Mouse (Mus musculus) naive thymus-derived CD4-positive, alpha-beta T cell, adult 2 months (primary cell): ENCODE data around the gene Zzz3.

ENCODE experiments used
- DNase-seq: peaks from one replicate; pipeline ENCODE4 v3.0.0-alpha.2; 2011; ENCODE audit warnings: low read depth

The Zzz3 gene

DNA sequence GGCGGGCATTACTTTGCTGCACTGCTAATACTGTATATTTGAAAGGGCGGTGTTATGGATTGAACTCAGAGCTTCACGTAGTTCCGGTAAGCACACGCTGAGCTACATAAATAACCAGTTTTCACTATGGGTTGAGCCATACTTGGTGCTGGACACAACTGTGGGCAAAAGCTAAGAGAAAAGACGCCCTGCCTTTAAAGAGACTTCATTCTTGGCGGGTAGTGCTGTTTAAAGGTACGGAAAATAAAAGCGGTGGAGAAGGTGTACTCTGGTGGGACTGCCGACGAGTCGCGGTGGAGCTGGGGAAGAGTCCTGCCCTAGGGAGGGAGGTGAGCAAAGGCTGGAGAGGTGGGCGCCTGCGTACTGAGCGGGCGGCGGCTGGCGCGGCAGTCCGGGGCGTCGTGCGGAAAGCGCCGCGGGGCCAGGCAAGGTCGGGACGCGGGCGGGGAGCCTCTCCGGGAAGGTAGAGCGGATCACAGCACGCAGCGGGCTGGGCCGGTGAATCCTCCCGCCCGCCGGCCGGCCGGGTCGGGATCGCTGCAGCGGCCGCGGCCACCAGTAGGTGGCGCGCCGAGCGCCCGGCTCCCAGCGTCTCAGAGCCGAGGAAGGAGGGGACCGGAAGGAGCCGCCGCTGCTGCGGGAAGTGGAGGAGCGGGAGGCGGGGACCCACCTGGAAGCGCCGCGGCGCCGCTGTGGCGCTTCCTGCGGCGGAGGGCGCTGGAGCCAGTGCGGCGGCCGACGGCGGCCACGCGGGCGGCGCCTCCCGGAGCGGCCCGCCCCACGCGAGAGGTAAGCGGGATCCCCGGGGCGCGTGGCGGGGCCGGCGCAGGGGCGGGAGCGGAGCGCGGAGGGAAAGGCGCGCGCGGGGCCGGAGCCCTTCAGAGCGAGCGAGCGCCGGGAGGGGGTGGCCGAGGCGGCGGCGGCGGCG is at the start of gene Zzz3:
Gene Zzz3 (plus strand): TSS at position 124 of the 928 bp plus-strand sequence.
- peak; percentile 94 for DNase-seq

DNA sequence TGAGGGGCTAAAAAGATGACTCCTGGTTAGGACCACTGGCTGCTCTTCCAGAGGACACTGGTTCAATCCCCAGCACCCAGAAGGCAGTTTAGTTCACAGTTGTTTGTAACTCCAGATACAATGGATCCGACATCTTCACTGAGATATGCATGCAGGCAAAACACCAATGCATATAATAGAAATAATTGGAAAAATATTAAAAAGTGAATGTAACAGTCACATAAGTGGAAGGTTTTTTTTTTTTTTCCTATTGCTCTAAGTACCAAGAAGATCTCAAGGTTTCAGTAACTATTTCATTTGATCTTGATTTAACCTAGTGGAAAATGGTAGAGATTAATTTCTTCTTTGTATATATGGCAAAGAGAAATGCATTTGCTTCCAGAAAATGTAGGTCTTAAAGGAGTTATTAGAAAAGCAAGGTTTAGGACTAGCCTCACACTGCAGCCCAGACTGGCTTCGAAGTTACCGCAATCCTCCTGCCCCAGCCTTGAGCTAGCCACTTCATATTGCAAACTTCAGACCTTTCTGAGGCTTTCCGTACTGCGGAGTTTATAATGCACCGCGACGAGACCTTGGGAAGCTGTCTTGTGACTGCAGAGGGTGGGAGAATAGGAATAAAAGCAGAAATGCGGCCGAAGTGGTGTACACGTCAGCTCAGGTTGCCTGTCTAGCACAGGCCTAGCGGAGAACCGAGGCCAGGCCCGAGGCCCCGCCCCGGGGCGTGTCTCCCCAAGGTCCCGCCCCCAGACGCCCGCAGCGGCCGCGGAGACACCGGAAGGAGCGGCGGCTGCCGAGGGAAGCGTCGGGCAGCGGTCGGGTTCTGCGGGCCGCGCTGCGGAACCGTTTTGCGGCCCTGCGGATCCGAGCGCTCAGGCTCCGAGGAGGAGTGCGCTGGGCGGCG is 49.3 kb upstream of the Zzz3 start, which contains the start of gene Usp33:
Gene Usp33 (plus strand): TSS at position 747 of the 901 bp plus-strand sequence.
- DNase-seq: peak; percentile 94

DNA sequence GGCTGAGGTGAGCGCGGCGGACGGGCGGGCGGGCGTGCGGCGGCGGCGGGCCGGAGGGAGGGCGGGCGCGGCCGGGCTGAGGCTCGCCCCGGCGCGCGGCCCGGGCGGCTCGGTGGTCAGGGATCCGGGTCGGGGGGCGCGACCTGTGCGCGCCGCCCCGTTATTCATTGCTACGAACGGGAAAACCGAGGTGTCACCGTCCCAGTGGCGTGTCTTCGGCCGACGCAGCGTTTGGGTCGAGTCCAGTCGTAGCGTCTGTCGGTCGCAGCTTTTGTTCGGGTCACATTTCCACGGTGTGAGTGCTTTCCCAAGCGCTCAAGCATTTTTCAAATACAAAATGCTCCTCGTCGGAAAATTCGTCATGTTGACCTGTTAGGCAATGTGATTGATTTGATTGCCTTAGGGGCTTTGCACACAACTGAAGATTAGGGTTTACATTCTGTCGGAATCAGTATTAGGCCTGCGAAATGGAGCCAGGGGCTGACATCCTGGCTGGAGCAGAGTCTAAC is 48.6 kb upstream of the Zzz3 start:
- peak; percentile 59 for DNase-seq

DNA sequence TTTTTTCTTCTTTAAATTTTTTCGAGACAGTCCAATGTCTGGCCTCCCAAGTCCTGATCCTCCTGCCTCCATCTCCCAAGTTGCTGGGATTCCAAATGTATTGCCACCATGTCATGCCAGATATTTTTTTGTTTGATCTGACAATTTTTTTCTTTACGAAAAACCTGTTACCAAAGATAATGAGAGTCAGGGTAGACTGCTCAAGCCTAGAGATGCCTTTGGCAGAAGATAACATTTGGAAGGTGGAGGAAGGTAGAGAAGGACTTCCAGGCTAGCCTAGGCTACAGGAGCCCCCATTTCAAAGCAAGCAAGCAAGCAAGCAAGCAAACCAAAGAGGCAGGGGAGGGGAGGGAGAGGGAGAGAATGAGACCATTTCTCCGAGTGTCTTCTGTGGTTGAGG is 48.0 kb upstream of the Zzz3 start:
- DNase-seq: no peak

DNA sequence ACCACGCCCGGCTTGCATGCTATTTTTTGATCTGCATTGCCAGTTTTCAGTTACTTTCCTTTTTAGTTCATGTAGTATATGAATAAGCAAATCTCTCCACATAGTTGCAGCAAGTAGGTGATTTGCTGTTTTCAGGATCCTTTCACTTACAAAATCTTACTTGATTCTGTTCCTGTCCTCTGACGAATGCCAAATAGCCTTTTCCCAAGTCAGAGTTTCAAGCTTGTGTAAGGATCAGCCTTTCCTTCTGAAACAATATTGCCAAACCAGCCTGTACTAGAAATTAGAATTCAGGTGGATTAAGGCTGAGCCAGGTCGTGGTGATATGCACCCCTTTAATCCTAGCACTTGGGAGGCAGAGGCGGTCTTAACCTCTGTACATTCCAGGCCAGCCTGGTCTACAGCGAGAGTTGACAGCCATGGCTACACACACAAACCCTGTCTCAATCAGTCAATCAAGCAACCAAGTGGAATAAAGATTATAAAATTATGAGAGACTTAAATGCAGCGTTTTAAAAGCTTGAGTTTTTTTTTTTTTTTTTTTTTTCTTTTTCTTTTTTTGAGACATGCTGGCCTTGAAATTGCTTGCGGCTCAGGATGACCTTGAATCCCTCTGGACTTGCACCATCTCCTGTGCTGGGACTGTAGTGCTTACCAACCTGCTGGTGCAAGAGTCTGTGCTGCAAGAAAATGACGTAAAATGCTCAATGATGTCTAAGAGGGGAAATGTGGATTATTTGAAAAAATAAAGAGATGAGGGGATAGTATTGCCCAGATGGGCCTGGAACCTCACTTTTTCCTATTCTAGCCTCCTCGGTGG is 47.1 kb upstream of the Zzz3 start:
- DNase-seq: no peak

DNA sequence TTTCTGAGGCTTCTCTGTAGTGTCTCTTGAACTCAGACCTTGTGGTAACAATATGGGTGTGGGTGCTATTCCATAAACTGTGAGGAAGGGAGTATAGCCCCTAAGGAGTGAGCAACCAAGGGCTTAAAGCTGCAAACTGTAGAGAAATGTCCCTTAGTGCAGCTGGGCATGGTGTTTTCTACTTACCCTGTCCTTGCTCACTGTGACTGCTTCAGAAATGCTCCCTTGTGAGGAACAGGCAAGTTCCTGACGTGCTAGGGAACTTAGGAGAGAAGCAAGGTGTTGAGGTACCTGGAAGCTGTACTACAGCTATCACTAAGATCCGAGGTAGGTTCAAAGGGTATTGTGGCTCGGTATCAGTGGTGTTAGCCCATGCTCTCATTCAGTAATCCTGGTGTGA is 44.8 kb upstream of the Zzz3 start:
- DNase-seq: no peak

DNA sequence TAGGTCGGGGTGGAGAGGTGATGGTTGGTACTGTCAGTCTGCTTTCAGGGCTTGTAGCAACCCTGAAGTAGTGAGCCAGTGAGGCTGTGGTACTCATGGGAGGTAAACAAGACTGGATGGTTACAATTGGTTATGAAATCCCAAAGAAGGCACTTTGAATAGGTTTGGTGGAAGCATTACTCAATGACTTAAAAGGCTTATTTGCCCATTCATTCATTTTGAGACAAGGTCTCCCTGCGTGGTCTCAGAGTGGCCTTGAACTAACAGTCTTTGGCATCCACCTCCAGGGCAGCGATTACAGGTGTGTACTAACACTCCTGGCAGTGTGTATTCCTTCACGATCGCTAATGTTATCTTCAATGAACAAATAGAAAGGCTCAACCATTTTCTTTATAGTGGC is 44.3 kb upstream of the Zzz3 start:
- DNase-seq: no peak

DNA sequence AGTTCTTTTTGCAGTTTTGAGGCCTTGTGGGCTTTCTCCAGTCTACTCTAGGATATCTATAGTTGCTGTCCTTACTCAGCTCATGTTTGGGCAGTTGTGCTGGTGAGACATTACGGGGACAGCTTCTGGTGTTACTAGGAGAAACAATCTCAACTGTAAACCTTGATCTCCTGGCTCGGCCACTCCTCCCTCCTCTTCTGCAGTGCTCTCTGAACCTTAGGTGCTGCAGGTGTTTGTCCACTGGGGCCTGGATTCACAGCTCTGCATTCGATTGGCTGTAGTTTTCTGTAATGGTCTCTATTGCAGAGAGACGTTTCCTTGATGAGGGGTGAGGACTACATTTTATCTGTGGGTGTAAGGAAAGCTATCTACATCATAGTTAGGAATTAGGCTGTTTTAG is 43.0 kb upstream of the Zzz3 start:
- DNase-seq: no peak

DNA sequence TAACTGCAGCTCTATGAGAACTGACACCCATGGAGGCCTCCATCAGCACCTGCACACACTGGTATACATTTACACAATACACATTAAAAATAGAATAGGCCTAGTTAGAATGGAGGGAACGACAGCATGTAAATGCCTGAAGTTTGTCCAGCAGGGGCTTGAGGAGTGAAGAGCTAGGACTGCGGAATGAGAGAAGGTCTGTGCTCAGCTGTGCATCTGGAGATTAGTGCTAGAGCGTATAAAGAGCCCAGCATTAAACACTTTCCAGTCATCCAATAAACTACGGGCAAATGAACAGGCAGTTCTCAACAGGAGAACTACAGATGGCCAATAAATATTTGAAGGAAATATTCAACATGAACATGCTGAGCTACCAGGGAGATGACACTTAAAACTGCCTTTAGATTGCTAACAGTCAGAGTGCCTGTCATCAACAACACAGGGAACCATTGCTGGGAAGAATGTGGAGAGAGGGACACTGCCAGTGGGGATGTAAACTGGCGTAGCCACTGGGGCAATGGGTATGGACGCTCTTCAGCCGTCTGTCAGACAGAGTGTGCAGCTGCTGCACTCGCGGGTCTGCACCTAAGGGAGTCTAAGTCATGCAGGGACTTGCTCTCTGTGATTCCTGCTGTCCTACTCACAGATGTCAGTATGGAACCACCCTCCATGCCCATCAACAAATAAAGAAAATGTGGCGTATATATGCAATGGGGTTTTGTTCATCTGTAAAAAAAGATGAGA is 41.7 kb upstream of the Zzz3 start:
- no peak for DNase-seq

DNA sequence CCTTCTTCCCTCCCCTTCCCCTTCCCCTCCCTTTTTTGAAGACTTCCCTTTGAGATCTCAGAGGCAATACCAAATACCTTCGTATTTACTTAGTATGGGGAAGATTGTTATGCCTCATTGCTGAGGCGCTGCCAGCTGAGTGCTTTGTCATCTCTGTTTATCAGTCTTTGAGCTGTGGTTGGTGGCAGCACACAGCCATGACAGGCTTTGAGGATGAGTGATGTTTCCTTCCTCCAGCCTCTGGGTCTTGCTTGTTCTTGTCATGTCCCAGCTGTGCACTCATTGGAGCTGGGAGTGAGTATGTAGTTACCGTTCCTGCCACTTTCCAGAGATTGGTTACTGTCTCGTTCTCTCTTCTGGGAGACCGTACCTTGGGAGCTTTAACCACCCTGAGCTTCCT is 39.9 kb upstream of the Zzz3 start:
- peak; percentile 65 for DNase-seq

DNA sequence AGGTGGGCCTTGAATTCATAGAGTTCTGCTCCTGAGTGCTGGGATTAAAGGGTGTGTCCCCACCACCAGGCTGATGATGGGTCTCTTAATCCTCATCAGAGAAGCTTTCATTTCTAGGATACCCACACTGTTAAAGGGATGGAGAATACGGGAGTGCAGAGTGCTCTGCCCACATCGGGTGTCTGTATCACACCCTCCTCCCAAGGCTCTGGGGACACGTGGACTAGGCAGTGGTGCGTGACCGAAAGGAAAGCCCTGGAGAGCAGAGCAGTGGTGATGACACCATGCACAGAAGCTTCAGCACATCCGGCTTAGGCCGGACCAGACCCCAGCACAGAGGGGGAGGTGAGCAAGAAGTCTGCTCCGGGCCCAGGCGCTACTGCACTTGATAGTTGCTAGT is 38.5 kb upstream of the Zzz3 start:
- no peak for DNase-seq

DNA sequence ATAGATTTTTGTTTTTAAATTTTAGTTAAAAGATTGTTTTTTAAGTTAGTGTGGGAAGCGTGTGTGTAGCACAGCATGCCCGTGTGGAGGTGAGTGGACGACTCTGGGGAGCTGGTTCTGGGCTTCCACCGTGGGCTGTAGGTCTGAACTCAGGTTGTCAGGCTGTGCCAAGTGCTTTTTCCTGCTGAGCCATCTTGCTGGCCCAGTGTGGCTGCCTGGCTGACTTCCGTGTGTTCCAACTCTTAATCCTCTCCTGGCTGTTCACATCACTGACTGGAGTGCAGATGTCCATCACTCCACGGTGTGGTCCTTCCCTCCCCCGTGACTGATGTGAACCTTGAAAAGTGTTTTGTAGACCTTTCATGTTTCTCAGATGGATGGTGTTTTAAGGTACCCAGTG is 36.1 kb upstream of the Zzz3 start:
- DNase-seq: no peak

DNA sequence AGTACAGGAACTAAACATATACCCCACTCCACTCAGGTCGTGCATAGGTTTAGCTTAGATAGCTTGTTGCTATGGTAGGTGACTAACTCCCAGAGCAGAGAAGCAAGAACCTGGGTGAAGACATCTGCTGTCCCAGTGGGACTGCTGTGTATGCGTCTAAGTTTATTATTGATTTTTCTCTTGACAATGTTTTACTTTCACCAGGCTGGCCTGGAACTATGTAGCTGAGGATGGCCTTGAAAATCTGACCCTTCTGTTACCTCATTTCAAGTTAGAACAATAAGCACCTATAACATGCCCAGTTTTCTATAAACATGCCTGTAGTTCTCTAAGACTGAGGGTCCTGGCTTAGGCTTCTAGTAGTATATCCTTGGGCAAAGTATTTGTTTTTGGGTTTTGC is 31.1 kb upstream of the Zzz3 start:
- no peak for DNase-seq

DNA sequence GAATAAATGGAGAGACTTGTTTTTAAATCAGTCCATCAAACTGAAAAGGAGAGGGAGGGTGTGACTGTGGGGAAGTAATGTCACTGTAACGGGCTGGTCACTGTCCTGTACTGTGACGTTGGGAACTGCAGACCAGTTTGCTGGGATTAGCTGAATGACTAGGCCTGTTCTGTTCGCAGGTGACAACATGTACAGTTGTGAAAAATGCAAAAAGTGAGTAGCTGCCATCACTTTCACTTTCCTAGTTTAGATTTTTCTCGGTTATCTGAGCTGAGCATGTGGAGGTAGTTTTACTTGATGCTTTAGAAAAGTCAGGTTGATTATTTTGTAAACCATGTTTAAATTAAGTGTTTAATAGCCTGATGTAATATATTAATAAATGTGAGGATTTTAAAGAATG is 19.2 kb upstream of the Zzz3 start:
- no peak for DNase-seq

DNA sequence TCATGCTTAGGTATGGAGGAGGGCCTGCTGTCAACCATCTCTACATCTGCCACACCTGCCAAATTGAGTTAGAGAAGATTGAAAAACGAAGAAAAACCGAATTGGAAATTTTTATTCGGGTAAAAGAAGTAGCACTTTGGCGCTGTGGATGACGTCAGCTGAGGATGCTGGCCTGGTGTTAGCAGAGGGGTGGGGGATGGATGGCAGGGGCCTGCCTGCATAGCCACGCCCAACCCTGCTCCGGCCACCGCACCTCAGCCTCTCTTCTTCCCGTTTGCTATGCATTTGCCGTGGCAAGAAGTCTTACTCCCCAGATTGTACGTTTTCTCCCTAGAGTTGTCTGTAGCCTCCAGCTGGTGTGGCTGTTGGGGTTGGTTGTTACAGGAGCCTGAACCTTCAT is 11.2 kb upstream of the Zzz3 start:
- DNase-seq: no peak

DNA sequence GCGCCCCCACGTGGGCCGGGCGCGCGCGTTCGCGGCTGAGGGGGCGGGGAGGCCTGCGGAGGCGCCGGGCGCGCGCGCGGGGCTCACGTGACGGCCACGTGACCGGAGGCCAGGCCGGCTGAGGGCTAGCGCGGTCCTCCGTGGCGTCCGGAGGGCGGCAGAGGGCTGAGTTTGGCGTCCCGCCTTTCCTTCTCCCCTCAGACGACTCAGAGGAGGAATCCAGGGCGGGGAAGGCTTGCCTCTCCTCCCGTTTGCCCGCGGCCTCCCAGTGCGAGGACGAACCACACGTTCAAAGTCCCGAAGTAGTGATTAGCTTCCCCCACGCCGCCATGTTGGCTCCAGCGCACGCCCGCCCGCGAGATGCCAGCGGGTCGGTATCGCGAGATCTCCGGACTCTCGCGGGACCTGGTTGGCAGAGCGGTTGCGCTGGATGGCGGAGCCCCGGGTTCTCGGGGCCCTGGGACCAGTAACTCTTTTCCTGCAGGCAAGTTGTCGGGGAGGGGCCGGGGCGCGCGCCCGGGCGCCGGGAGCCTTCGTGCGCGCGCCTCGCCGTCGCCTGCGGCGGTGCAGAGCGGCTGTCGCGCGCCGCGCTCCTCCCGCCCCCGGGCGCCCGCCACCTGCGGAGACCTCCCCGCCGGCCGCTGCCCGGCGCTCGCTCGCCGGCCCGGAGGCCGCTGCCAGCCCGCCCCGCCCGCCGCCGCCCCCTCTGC is 1.2 kb downstream of the Zzz3 start:
- peak; percentile 99 for DNase-seq

DNA sequence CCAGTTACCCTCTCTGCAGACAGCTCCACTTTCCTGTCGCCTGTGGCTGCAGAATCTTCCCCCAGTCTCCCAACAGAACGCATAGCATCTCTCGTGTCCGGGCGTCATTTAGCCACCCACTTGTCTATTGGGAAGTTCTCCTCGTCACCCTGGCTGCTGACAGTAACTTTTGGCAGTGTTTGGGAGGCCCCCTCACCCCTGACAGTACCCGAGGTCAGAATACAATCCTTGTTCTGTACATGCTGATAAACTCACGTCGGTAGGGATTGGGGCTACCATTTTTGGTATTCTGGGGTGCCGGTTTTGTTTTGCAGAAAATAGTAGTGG is 1.7 kb downstream of the Zzz3 start:
- DNase-seq: peak; percentile 55

DNA sequence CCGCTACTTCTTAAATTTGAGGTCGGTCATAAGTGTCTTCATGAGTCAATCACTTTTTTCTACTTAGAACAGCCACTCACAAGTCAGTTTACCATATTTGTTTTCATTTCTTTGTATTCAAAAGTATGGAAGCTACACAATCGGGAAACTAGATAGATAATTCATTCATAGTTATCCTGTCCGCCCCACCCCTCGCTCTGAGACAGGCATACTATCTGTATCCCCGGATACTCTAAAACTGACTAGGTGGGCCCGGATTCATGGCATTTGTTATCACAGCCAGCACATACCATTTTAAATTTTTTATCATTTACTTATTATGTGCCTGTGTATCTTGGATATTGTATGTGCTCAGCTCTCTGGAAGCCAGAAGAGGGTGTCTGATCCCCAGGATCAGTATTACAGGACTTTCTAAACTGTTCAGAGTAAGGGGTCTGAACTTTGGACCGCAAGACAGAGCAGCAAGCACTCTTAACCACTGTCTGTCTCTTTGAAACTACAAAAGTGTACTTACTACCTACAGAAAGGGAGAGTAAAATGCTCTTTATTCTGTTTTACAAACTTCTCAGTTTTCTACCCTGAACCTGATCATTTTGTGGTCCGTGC is 2.2 kb downstream of the Zzz3 start:
- no peak for DNase-seq

DNA sequence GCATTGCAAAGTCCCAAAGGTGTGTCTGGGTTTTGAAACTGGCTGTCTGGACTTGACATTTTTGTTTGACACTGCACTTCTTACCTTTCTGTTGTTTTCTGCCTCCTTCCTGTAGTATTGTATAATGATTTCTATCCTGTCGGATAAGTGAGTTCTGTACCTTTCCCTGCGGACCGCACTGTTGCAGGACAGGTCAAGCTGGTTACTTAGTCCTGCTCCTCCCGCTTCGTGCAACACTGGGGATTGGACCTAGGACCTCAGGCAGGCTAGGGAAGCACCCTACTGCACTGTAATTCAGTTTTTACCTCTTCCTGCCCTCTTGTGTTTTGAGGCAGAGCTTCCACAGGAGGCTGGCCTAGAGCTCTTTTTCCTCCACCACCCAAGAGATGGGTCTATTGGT is 5.2 kb downstream of the Zzz3 start:
- DNase-seq: no peak

DNA sequence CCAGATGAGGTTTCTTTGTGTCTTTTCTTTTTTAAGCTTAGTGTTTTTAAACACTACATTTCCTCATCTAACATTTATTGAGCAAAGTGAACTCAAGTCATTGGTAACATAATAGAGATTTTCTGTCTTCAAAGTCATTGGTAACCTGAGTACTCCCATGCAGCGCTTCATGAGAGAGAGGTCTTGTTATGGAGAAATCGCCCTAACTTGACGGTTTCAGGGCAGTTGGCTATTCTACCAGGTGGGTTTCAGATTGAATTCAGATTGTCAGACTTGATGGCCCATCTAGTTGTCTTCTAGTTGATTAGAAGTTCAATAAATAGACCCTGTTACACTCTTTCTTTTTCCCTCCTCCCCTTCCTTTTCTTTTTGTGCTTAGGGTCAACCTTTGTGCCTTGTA is 5.6 kb downstream of the Zzz3 start:
- no peak for DNase-seq
